Mouse (Mus musculus): ENCODE measurements around the gene Tubb1. TPM values are rescaled to one million over a fixed set of nuclear protein-coding genes. Genes with fewer than 3 reads are reported as not detected.

Tubb1 gene
- polyA plus RNA-seq, 3 experiments from 2014 or later, result 0.25 TPM; not detected in 2

- no peak for ATAC-seq
Observed at GRCm38 (mm10) chr2:174443046-174443445, 7.4 kb upstream of the Tubb1 start.

GRCm38 (mm10) chr2:174444359-174444758 lies 6.1 kb upstream of the Tubb1 start:
- ATAC-seq, result no peak

DNA sequence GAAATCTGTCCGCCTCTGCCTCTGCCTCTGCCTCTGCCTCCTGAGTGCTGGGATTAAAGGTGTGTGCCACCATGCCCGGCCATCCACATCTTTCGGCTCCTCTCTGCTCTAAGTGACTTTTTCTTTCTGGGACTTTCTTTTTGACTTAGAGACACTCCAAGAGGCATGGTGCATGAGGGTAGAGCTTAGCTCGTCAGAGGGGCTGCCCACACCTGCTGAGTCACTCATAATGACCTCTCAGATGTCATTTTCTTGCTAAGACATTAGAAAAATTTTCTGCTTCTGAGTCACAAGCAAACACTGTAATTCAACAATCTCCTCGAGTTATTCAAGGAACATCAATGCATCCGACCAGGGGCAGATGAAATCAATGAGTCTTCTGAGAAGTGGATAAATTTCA lies 5.5 kb upstream of the Tubb1 start:
- no peak for ATAC-seq

DNA sequence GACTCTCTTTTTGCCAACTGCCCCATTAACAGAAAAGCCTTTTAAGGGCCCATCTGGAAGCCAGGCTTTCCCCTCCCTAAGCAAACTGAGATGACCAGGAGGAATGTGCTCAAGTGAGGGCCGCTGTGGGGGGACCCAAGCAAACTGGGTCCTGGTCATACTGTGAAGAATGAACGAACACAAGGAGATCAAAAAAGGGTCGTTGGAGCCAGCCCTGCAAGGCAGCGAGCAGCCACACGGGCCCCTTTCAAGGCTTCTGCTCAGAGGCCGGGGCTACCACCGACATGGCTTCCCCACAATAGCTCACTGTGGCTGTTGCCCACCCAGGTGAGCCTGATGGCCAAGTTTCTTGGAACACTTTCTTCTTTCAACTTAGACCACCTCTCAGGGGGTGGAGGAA lies 4.0 kb upstream of the Tubb1 start:
- ATAC-seq, result no peak

DNA sequence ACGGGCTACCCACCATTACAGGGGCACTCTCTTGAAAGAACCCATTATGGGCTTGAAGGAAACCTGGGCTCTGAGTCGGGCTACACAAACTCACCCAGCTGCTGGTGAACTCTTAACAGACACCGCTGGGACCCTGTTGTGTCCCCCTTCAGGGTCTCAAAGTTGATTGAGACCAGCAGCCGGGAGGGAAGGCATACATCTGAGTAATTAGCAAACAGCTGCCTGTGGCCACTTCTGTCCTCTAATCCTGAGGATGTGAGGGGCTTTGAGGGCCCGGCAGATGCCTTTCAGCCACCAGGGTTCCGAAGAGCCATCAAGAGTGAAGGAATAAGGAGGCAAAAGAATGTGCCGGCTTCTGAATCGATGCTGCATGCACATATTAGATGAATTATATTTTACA lies 3.6 kb upstream of the Tubb1 start:
- no peak for ATAC-seq

DNA sequence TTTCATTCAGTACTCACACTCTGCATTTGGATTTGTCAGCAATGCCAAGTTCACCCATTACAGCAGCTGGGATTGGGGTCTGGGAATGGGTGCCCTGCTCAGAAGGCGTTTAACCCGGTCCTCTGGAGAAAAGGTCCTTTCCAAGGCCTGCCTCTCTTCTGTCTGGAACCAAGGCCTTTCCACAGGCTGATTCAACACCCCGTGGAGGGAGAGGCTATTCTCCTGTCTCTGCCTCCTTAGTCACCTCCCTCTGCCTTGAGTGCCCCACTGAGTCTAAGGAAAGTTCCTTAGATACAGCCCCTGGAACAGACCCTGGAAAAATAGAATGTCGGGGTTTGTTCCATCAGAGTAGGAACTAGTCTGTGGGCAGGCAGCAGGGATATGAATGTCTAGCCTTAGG lies 2.1 kb upstream of the Tubb1 start:
- ATAC-seq, result no peak

- ATAC-seq, result no peak
Observed at GRCm38 (mm10) chr2:174453681-174454080, 3.2 kb downstream of the Tubb1 start.

- ATAC-seq, result no peak
Observed at GRCm38 (mm10) chr2:174459365-174459764, 8.9 kb downstream of the Tubb1 start.

DNA sequence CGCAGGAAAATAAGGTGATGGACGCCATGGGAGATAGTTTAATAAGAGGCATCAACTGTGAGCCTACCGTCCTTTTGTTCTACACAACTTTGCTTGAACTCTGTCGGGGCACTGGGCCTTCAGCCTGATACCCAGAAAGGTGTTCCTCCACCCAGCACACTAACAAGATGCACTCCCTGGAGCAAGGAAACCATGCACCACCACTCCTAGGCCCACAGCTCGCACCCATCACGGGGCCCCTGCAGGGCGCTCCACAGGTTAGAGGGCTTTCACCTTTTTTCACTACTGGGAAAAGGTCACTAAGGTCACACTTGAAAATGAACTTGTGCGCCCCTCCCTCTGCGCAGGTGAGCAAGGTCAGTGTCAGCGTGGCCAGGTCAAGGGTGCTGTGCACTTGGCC lies 12.9 kb downstream of the Tubb1 start:
- ATAC-seq, result peak; percentile 26

- ATAC-seq, result peak; percentile 91
Observed at GRCm38 (mm10) chr2:174463789-174464523, 13.5 kb downstream of the Tubb1 start, which contains the start of gene Atp5e. Gene Atp5e, minus strand, starts transcription at chr2:174464105.

DNA sequence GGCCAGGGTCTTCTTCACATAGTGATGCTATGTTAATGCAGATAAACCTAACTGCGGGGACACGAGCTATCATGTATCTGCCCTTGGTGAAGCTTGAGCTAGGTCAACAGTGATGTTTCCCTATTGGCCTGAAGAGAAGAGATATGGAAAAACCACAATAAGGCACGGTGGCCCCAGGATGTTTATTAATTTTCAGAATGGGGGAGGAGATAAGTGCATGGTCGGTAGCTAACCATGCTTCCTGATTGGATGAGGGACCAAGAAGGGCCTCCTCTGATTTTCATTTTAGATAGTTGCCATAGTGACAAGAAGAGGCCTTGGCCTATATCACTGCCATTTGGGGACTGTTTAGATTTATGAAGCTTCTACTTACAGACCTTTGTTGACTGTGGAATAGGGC lies 19.8 kb downstream of the Tubb1 start:
- ATAC-seq, result no peak

DNA sequence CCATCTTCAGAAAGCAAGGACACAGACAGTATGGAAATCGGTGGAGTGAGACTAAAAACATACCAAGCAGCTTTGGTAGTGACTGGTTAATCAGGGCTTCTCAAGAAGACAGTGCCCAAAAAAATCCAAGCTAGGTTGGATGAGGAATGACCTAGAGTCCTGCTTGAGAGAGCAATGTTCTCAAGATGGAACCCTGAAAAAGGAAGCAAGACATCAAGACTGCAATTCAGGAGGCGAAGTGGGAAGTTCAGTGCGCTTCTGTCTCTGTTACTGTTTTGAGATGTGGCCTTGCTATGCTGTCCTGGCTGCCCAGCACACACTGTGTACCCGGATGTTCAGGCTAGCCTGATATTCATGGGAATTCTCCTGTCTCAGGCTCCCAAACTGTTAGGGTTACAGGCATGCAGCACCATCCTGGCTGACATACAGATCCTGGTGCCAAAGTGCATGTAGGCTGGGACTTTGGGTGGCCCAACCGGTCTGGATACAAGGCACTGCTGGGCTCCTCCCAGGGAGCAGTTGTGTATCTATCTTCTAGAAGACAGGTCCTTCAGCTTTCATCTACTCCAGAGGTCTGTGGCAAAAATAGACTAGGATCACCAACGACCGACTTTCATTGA lies 20.4 kb downstream of the Tubb1 start:
- no peak for ATAC-seq

- peak; percentile 26 for ATAC-seq
Observed at GRCm38 (mm10) chr2:174472407-174472806, 21.9 kb downstream of the Tubb1 start.

GRCm38 (mm10) chr2:174472818-174473549 lies 22.5 kb downstream of the Tubb1 start, which contains the start of gene Prelid3b:
Gene Prelid3b, minus strand, starts transcription at chr2:174473081.
- peak; percentile 96 for ATAC-seq

DNA sequence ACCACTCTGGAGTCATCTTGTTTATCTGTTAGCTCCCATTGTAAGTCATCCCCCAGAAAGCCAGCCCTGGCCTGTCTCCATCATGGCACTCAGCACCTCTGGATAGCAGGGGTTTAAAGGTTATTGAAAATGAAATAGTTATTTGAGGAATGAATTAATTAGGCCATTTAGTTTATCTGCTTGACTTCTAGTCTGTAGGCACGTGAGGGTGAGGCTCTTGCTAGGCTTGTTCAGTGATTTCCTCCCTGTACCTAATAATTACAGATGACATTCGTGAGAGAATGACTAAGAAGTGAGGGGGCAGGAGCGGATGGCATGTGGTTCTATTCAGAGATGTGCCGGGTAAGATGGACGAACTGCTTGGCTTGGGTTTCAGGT lies 23.0 kb downstream of the Tubb1 start:
- no peak for ATAC-seq

DNA sequence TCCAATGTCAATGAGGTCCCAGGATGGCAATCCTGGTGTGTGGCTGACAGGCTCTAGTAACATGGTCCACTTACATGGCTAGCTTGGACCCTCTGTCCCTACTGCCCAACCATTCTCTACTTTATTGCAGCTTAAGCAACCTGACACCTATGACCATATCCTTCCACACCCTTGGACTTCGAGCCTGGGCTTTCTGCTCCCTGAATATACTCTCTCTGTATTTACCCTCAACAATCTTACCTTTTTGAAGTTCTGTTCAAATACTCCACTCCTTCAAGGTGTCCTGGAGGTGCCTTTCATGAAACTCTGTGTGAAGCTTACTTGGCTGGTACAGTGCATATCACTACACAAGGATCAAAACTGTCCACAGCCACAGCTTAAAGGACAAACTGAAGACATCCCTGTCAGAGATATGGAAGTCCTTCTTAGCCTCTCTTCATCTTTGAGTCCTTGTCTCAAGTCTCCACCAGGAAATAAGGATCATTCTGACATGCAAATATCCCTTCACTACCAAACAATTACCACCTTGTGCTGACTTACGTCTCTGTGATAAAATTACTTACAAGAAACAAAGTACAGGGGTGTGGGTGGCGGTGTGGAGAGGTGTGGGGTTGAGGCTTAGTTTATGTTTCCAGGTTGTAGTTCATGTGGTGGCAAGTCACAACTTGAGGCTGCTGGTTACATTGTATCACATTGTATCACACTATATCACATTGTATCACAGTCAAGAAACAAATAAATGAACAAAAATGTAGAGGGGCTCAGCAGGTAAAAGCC lies 27.2 kb downstream of the Tubb1 start:
- no peak for ATAC-seq

DNA sequence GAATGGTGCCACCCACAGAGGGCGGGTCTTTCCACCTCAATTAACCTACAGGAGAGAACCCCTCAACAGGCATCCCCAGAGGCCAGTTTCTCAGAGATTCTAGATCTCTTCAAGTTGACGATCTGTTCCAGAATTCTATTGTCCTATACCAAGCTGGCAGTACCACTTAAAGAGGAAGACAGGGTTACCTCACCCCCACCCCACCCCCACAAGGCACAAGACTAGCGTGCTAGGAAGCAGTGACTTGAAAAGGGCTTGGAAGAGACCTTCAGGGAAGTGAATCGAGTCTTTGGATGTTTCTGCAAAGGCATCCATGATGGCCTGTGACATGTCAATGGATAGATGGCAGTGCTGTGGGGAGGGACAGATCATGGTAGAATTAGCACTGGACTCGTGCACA lies 28.3 kb downstream of the Tubb1 start:
- no peak for ATAC-seq

- no peak for ATAC-seq
Observed at GRCm38 (mm10) chr2:174487005-174487404, 36.5 kb downstream of the Tubb1 start.

DNA sequence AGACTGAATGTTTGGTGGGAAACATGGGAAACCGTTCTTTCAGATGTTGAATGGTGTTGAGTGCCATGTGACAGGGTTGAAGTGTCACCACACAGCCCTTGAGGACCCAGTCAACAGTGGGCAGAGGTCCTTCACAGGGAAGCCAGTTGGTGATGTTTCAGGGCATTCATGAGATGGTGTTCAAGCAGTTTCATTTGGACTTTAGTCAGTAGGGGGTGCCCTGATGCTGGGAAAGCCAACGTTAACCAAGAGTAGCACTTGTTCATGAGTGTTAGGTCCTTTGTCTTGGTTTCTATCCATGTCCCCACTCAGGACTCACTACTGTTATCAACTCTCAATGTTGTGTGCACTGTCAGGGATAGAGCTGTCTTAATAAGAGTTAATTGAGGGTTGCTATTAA lies 42.4 kb downstream of the Tubb1 start:
- peak; percentile 77 for ATAC-seq

DNA sequence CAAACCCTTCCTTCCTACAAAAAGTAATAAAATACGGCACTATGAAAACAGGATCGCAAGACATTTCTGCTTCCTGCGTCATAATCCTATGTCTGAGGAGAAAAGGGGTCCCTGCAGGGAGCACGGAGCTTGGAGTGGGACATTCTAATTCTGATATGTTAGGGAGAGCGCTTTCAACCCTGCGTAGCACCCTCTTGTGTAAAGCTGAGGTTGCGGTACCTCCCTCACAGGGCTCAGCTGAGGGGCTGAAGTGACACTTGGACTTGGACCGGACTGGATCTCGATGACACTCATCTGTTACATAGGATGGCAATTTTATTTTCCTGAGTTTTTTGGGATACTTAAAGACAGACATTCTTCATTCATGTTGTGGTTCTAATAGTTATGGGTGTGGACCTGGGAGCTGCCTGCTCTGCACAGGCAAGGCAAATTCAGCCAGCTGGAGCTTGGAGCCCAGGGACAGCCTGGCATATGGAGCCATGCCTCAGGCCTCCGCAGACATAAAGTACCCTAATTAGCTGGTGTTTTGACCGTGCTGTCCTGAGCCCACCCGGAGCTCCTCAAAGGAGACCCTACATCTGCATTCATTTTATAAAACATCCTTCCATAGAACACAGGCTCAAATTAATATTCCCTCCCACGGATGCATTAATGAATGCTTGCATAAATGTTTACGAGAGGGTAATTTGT lies 50.5 kb downstream of the Tubb1 start:
- no peak for ATAC-seq

DNA sequence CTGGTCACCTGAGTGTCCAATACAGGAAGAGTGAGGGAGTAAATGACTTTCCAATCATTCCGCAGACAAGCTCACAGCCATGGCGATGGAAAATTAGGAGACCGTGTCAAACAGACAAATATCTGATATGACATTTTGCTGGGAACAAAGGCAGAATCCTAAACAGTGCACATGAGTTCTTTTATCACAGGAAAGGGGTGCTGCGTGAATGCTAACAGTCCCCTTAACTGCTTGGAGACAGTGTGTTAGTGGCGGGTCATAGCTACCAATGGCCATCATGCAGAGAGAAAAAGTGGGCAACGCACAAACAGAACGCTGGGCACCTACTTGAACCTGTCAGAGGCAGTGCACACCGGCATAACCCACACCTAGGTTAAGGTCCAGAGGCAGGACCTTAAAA lies 51.0 kb downstream of the Tubb1 start:
- ATAC-seq, result no peak

GRCm38 (mm10) chr2:174502321-174502720 lies 51.8 kb downstream of the Tubb1 start:
- ATAC-seq, result no peak

All from inflammation-experienced regulatory T-cells, adult 6 months (primary cell).